Mouse (Mus musculus) left cerebral cortex, adult 9 months (tissue): ENCODE results near the gene Fbln2.

Experiments used
- DNase-seq, 2 experiments: peaks; one replicate each; pipeline ENCODE4 v3.0.0; 2022; ENCODE audit warnings: low spot score in 2 of 2

The Fbln2 gene

DNA sequence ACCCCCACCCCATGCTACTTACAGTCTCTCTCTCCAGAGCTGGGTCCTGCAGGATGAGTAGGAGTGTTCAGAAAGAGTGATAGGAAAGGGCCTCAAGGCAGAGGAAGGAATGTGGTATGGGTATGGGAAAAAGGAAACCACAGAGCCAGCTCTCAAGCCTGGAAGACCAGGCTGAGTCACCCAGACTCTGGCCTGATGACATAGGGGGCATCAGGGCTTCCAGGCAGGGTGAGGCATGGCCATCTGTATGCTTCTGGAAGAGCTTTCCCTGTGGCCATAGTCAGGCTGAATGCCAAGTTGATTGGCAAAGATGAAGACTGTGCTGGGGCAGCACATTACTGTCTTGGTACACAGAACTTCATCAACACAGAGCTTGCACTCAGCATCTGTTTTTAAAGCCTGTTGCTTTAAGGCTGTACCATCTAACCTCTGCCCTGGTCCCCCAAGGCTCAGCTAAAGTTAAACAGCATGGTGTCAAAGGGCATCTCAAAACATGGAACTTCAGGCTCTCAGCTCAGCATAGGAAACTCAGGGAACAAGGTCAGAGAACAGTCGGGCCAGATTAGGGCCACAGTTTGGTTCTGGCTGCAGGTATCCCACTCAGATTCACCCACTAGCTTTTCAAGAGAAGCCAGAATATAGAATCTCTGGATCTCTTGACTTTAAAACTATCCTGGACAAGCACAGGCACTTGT lies 19.3 kb upstream of the Fbln2 start:
- no peak for DNase-seq

DNA sequence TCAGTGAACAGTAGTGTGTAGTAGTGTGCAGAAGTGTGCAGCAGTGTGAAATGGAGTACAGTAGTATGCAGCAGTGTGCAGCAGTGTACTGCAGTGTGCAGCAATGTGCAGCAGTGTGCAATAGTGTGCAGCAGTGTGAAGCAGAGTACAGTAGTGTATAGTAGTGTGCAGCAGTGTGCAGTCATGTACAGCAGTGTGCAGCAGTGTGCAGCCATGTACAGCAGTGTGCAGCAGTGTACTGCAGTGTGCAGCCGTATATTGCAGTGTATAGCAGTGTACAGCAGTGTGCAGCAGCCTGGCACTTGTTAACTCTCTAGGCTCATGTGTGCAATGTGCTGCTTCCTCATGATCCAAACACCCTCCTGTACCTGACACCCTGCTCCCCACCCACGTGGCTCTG lies 13.8 kb upstream of the Fbln2 start:
- DNase-seq = no peak

DNA sequence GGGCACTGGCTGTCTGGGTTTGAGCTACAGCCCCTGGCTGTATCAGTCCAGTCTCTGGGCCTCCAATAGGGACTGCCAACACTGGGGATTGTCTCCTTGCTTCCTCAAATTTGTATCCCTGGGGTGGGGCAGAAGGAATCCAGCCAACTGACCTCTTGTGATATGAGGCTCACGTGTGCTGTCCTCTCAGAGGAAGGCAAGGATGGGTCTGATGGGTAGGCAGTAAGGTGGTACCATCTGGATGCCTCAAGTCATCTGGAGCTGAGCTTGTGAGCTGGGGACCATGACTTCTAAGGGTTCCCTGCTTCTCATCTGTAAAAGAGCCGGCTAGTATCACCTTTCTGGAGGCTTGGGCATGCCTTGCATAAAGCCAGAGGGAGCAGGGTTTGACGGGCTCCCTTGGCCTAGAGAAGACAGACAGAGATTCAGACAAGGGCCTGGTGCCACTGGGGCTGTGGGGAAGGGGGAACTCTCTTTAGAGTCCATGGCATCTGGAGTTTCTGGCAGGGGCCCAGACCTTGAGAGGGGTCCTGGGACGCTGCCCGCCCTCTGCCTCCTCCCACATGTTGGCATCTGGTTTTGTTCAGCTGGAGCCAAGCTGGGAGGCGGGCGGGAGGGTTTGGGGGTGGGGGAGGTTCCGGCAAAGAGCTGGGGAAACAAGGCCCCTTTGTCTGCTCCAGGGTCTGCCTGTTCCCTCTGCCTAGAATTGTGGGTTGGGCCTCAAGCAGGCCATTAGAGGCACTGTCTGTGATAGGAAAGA lies 11.6 kb upstream of the Fbln2 start:
- DNase-seq = peak; percentile 44 to 78

DNA sequence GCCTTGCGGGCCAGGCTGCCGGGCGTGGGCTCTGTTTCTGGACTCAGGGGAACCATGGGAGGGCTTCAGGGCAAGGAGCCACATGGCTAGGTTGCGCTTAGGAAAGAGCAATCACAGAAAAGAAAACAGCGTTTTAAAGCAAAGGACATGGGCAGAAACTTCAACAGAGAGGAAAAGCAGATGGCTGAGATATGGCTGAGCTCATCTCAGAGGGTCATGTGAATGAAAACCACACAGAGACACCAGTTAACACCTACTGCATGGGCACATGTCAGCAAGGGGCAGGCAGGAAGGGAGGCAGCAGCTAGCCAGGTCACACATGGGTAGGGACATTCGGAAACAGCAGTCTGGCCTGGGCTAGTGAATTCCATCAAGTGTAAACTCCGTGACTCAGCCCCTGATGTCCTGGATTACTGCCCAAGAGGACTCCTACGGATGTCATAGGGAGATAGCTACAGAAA lies 10.3 kb upstream of the Fbln2 start:
- DNase-seq = no peak

DNA sequence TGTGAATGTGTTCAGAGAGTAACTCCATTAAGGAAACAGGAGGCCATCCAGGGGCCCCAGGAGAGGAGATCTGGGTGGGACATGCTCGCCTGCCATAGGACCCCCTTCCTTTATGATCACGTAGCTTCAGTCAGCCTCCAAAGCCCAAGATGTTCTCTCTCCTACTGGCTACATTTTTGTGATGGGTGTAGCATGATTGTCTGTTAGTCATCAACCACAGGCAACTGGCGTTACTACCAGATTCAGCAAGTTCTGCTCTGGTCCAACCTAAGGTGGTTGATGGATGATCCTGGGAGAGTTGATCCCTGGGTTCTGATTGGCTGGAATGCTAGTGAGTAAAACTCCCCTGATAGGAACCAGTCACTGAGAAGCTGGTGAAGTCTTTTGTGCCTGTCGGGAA lies 9.7 kb upstream of the Fbln2 start:
- no peak for DNase-seq

DNA sequence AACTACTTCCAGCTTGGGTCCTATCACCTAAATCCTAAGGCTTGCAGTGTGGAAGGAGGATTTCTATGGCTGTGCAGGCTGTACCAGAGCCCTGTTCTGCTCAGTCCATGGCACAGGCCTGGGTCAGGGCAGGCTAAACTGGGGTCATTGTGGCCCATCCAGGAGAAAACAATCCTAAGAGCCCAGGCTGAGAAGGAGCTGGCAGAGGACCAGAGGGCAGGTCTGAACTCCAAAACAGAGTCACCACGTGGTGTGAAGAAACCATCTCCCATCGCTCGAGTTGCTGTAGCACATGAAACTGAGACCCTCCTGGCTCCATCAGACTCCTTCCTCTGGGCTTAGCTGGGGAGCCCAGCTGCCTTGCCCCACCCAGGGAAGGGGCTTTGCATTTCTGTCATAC lies 6.9 kb upstream of the Fbln2 start:
- DNase-seq = no peak

DNA sequence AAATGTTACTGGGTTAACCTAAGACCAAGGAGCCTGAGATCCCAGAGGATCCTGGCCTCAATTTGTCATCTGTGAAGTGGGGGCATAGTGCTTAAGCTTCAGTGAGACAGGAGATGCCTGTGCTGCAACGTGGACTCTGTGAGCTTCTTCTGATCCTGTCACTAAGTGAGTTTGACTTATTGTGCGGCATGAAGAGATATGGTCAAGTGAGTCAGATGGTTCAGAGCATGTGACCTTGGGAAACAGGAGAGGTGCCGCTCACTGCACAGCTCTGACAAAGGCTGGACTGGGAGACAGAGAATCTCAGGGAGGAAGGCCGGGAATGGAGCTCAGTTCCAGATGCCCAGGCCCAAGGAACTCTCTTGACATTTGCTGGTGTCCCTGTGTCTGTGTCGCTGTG lies 6.5 kb upstream of the Fbln2 start:
- DNase-seq = no peak

DNA sequence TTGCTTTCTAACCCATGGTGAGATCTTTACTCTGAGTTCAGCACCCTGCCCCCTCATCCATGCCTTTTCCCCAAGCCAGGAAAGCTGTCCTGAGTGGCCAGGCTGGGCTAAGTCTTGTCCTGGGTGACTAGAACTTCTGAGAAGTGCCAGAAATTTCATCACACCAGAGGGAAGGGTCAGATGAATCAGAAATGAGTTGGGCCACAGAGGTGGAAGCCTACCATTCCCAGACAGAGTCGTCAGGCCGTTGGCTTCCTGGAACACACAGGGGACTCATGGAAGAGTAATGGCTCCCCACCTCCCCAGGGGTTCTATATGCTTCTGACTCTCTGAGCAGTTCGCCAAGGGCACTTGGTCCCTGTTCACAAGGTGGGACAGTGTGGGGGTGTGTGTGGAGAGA lies 4.8 kb upstream of the Fbln2 start:
- no peak for DNase-seq

DNA sequence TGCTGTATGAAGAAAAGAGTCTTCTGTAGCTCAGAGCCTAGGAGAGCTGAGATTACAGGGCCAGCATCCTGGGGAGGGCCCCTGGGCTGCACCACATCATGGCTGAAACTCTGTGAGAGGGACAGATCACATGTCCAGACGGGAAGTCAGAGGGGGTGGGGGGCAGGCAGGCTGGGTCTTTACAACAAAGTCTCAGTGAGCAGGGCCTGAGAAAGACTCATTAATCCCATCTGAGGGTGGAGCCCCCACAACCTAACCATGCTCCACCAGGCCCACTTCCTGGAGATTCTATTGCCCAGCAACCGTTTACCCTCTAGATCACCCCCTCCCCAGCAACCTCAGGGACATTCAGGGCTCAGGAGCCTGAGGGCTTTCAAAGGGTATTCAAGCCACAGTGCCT lies 2.5 kb upstream of the Fbln2 start:
- no peak for DNase-seq

DNA sequence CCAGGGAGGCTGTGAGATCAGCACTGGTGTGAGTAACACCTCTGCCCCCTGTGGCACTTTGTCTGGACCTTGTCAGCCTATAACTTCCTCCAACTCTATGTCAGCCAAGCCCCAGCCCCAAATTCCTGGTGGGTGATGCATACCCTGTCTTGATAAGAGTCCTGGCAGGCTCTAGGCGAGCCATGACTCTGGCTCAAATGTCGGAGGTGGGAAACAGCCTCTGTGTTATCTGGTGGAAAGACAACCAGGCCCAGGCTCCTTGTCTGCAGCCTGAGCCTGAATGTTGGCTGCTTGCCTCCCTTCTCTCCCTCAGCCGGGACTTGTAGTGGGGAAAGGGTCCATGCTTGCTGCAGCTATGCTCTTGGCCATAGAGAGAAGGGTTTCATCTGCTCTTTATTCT lies 1.4 kb upstream of the Fbln2 start:
- DNase-seq = no peak

DNA sequence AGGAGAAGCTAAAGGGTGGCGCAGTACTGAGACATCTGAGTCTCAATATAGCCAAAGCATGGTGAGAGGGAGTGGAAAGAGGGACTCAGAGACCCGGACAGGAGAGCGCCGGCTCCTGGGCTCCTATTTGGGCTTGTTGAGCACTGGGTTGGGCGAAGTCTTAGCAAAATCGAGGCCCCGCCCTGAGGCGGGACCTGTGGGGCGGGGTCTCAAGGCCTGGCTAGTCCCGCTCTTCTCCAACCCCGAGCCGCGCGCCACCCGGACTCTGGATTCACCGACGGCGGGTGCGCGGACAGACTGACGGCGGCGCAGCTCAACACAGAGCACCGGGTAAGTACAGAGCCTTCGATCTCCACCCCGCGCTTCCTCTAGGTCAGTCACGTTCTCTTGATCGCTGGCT lies 316 bp downstream of the Fbln2 start:
- DNase-seq = peak in 1 of 2 experiments; percentile 39

DNA sequence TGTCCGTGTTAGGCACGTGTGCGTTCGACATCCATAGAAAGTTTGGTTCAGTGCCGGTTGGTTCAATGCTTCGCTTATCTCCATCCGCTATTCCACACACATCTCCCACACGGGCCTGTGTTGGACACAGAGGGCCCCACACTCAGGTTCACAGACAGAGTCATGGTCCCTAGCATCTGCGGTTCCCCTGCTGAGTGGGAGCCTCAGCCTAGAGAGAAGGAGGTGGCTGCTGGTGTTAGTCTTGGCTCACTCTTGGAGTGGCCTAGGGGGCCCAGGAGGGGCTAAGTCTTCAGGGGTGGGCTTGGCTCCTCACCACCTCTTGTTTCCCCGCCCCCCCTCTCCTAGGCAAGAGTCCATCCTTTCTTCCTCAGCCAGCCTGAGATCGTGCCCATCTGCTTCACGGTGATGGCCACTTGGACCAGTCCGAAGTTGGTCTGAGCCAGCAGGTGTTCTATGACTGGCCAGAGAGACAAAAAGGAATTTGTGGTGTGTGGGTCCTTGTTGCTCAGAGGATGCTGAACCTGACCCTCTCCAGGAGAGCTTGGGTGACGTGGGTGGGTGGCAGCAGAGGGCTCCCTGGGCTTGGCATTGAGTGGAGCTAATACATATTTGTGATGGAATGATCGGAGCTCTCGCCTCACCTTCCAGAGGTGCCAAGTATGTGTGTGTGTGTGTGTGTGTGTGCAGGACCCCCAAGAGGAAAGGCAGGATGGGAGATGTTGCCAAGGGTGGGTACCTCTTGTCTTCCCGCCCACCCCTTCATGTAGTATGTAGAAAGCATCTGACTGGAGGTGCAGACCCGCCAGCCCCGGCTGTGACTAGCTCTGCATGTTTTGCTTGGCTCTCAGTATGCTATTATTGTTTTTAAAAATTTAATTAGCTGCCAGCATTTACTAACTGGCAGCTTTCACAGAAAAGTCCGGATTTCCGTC lies 1.3 kb downstream of the Fbln2 start:
- no peak for DNase-seq

DNA sequence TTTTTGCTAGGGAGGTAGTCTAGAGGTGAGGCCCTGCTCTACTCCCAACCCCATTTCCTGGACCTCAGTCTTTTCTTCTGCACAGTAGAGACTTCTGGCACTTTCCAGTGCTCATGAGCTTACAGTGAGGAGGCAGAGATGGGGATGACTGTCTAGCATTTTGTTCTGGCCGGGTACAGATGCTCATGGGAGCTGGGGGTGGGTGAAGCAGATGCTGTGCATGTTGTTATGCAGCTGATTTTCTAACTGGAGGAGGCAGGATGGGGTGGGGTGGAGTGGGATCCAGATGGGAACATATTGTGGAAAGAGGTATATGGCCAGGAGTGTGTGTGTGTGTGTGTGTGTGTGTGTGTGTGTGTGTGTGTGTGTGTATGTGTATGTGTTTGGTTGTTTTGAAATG lies 3.2 kb downstream of the Fbln2 start:
- DNase-seq = peak in 1 of 2 experiments; percentile 47

DNA sequence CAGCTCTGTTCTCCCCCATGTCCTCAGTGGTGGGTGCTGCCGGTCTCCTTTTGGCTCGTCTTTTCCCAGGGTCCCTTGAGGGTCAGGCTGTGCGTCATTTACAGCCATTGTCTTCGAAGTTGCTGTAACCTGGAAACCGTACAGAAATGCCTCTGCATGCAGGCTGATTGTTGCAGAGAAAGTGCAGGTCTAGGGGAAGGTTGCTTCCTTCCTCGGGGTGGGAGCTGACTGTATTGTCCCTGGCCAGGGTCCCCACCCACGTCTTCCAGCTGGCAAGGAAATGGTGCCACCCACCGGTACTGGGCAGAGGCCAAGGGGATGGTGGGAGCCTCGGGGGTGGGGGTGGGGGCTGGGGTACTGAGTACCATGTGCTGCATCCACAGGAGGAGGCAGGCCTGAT lies 6.2 kb downstream of the Fbln2 start:
- DNase-seq = no peak

DNA sequence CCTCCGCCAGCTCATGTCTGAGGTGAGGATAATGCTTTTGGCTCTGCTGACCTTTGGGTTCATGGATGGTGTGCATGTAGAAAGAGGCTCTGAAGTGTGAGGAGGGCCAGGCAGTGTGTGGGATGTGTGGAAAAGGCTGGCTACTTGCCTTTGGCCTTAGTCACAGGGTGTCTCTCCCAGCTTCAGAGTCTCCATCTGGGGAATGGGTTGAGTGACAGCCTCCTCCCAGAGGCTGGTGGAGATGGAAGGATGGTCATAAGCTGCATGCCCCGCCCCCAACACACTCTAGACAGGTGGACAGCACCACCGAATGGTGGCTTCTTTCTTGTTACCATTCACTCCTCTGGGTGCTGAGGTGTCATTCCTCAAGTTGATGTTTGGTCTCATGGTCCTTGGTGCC lies 6.6 kb downstream of the Fbln2 start:
- no peak for DNase-seq

DNA sequence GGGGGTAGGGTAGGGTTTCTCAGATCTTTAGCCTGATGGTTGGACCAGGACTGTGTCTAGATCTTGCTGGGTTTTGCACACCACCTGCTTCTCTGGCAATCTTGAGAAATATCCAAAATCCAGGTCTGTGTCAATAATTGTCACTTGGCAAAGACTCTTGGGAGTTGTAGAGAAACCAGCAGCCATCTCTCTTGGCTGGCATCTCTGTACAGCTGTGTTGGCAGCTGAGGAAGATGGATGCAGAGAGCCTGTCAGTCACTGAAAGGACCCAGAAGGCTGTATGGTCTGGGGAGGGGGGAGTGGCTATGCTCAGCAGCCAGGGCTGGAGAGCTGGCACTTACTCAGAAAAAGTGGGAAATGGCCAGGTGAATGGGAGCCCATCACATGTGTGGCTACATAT lies 7.8 kb downstream of the Fbln2 start:
- DNase-seq = no peak

DNA sequence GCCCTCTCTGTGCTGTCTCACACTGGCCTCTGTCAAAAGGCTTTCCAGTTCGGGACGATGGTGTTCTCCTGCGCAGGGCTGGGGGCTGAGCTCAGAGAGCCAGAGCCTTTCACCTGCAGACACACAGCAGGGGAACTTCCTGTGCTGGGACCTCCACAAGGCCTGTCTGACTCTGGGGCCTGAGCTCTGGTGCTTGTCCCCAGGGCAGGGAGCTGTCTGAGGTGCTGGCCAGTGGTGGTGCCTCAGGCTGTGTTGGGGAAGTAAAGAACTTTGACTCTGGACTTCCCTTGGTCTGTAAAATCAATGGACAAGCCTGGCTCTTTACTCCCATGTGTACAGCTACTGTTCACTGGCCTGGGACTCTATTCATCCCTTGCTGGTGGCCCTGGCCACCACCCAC lies 8.8 kb downstream of the Fbln2 start:
- DNase-seq = no peak

DNA sequence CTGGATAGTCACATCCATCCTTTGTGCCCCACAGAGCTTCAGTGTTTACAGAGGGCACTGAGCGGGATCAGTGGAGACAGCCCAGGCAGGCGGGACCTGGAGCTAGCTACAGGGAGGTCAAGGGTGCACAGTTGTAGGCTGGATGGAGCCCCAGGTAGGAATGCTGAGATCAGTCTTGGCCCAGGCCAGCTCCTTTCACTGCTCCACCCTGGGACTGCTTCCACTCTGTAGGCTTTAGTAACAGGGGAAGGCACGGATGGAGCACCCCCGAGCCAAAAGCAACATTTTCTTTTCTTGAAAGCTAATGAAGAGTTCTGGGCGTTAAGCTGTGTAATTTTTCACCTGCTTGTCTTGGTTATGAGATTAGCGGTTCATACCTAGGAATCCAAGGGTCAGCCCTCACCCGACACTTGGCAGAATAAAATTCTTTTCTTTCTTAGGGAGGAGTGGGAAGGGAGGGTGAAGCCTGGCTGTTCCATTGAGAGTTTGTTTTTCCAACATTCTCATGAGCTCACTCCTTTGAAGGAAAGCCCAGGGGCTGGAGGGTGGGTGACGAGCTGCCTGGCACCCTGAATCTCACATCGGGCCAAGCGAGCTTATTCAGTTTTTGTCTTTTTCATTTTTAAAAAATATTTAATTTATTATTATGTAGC lies 10.6 kb downstream of the Fbln2 start:
- DNase-seq = no peak

DNA sequence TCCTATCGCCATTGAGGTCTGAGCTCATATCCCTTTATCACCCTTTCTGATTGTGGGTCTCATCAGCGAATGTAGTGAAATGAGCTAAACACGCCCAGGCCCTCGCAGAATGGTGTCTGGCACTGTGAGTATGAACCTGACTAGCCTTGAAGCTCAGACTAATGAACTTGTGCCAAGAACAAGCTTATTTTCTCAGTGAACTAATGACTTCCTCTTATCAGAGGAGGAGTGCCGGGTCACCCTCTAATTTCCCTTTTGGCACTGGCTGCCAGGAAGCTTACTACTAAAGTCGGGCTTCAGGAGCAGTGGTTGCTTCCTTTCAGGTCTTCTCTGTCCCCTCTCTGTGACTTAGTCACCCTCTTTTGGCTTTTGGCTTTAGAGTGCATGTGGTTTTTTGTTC lies 12.7 kb downstream of the Fbln2 start:
- no peak for DNase-seq

DNA sequence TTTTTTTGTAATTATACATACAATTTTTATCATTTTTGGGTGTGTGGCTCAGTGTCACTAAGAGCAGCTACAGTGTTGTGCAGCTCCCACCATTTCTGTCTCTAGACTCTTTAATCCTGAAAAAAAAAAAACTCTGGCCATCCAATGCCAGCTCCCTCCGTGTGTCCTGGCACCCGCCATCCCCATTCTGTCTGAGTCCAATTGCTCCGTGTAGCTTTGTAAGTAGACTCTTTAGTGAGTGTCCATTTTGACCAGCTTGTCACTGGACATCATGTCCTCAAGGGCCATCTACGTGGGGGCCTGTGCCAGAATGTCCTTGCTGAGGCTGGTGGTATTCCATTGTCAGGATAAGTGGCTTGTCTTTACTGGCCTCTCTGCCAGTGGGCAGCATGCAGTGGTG lies 13.1 kb downstream of the Fbln2 start:
- no peak for DNase-seq

DNA sequence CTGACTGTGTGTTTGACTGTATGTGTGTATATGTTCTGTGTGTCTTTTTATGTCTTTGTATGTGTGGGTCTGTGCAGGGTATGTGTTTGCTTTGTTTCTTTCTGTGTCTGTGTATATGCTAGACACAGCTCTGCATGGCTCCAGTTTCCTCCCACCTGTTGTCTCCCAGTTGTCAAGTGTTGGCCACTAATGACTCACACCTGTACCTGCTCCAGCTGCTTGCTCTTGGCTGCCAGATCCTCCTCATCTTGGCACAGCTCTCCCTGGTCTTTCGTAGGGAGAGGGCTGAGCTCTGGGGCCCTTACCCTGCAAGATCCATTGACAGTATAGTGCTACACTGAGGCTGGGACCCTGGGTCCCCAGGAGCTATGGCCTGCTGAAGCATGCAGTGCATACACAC lies 13.8 kb downstream of the Fbln2 start:
- DNase-seq = no peak

DNA sequence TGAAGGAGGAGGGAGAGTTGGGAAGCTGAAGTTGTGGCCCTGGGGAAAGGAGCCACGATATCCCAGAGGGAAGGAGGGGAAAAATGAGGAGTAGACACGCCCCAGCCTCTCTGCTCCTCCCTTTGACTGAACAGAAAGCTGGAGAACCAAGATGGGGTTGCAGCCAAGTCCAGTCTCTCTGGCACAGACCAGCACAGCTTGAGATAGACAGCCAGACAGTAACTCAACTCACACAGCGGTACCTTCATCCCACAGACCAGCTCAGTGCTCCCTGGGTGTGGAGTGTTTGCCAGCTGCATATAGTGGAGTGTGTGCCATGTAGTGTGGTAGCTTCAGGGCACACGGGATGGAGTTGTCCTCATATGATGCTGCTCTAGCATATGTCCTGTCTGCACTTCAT lies 16.7 kb downstream of the Fbln2 start:
- DNase-seq = no peak
